Mouse (Mus musculus) kidney, adult 11 months (tissue): ENCODE measurements around the gene Kifap3.
"Not testable (repeated sequence)": the region's sequence is repeated elsewhere in the genome, so short reads cannot be mapped to it uniquely, and the experiment has no call there.

Experiments used
- DNase-seq: peaks from one replicate; pipeline ENCODE4 v3.0.0; 2022

Gene Kifap3

DNA sequence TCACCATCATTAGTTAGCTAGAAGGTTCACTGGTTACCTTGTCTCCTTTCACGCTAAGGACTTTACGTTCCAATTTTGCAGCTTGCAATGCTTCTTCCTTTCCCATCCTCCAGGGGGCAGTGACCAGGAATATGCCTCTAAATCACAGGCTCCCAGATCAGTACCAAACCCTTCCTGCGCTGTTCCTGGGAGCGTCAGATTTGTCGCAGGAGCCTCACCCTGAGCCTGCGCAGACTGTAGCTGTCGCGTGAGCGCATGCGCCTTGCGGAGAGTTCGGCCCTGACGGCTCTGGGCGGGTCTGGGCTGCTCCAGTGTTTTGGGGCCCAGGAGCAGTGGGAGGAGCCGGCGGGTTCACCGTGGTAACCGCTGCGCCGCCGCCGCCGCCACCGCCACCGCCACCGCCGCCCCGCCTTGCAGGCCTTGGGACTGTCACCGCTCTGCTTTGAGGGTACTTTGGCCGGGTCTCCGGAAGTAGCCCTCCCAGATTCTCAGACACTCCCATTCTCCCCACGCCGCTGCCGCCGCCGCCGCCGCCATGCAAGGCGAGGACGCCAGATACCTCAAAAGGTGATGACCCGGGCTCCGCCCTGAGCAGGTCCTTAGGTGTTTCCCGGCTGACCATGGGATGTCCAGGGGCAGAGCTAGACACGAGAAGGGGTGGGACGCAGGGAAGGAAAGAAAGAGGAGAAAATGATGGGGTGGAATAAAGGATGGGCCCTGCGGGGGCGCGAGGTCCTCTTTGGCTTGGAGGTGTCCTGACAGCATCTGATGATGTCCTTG lies at the start of gene Kifap3:
Gene Kifap3, plus strand, starts transcription at position 248 of the 780 bp plus-strand sequence.
- DNase-seq = peak; percentile 99

GRCm38 (mm10) chr1:163731166-163731565 lies 48.2 kb upstream of the Kifap3 start:
- not testable (repeated sequence) for DNase-seq

GRCm38 (mm10) chr1:163736441-163737238 lies 42.7 kb upstream of the Kifap3 start:
- no peak for DNase-seq

DNA sequence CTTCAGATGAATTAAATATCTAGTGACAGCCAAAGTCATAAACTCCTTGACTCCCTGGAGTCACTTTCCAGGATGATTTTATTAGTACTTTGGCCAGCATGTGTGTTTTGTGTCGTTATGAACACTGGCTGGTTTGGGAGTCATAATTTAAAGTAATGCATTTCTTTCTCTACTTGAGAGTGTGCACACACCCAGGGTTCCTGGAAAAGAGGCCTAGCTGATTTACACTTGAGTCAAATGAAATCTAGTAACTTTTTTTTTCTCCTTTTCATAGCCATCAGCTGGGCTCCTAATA lies 42.2 kb upstream of the Kifap3 start:
- DNase-seq = no peak

- DNase-seq = no peak
Measured at GRCm38 (mm10) chr1:163751360-163751992, 27.9 kb upstream of the Kifap3 start.

GRCm38 (mm10) chr1:163757462-163758207 lies 21.7 kb upstream of the Kifap3 start:
- no peak for DNase-seq

- DNase-seq = not testable (repeated sequence)
Measured at GRCm38 (mm10) chr1:163783577-163783976, 4.2 kb downstream of the Kifap3 start.

GRCm38 (mm10) chr1:163821365-163821764 lies 42.0 kb downstream of the Kifap3 start:
- no peak for DNase-seq

DNA sequence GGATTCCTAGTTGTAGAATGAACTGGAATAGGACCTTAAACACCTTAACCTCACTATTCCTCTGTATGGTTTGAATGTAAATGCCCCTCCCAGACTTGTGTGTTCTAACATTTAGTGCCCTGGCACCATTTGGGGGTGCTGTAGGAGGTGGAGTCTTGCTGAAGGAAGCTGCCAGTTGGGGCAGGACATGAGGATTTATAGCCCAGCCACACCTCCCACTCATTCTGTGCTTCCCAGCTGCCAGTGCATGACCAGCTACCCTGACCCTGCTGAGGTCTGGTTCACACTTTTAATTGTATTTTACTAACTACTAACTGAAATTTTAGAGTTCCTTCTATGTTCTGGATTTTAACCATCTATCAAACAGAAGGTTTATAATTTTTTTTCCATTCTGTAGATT lies 50.1 kb downstream of the Kifap3 start:
- DNase-seq = no peak

- DNase-seq = no peak
Measured at GRCm38 (mm10) chr1:163834066-163834465, 54.7 kb downstream of the Kifap3 start.

- no peak for DNase-seq
Measured at GRCm38 (mm10) chr1:163835062-163835461, 55.7 kb downstream of the Kifap3 start.

DNA sequence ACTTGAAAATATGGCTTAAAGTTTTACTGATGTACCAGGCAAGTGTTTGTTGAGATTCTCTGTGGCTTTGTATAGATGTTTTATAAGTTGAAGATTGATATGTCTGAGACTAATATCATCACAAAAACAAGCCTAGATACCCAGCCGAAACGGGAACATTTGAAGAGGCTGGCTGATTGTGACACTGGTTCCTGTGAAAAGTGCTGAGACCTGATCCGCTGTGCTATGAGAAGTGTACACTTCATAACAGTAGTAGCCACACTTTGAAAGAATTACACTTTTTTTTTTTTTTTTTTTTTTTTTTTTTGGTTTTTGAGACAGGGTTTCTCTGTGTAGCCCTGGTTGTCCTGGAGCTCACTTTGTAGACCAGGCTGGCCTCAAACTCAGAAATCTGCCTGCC lies 59.1 kb downstream of the Kifap3 start:
- DNase-seq = not testable (repeated sequence)

DNA sequence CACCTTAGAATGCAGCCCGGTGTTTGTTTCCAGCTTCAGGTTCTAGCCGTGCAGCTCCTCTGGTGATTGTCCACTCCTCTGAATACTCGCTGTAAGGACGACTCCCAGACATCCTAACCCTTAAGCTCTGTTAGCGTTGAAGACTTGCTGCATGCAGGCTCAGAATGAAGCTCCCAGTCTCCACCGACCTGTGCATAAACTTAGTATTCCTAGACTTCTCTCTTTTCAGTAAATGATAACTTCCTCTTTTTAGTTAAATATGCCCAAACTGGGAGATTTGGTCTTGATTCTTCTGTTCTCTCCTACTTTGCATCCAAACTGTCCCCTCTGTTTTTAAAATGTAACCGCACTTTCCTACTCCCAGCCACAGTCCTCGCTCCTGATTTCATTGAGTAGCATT lies 61.2 kb downstream of the Kifap3 start:
- no peak for DNase-seq

GRCm38 (mm10) chr1:163842238-163842637 lies 62.9 kb downstream of the Kifap3 start:
- no peak for DNase-seq

DNA sequence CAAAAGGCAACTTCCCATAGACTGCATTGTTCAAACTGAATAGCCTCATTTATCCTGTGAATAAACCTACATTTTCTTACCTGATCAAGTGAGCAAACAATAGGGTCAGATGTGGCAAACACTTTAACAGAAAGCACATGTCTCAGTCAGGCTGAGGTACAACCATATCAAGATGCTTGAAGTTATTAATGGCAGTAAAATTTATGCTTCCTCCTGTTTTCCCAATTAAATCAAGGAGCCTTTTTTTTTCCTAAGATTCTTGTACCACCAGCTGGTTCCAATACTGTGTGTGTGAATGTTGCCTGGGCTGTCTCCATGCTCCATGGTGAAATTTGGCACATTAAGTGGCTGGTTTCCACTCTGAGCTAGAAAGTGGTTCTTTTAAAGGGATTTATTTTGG lies 64.5 kb downstream of the Kifap3 start:
- DNase-seq = no peak

DNA sequence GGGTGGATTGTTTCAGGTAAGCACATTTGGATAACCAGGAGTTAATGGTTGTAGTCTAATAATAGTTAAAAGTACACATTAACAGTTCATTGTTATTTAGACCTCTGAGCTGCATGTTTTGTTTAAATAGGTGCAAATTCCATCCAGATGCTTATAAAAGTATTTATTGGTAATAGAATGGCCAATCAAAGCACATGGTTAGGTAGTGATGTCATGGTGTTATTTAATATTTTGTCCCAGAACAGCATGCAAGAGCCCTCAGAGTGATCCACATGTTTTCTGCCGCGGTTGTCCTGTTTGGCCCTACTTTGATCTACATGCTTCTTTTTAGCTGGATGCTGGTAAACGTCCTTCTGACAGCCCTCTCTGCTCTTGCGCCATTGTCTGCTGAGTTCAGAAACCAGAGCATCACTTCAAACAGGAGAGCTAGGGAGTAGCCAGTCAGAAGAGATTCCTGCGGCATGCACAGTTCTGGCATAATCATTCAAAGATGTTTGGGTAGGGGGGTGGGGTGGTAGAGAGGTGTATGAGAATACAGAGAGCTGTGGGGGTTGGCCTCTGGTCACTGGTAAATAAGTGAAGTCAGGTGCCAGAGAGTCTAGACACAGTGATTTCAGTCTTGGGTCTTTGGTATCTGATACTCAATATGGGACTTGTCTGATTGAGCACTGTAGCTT lies 73.6 kb downstream of the Kifap3 start:
- DNase-seq = no peak

DNA sequence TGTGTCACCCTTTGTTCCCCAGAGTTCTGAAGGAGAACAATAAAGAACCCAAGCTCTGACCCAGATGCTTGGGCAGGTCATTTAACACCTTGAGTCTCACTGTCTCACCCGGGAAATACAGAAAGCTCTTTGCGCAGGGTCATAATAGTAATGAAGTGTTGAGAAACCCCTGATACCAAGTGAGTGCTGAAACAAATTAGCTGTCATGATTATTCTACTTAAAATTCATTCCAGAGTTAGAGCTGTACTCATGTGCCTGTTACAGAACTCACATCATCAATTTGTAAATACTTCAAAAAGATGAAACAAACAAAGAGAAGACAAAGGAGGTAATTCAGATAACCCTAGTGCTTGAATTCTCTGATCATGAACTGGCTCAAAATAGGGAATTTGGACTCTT lies 79.0 kb downstream of the Kifap3 start:
- no peak for DNase-seq

DNA sequence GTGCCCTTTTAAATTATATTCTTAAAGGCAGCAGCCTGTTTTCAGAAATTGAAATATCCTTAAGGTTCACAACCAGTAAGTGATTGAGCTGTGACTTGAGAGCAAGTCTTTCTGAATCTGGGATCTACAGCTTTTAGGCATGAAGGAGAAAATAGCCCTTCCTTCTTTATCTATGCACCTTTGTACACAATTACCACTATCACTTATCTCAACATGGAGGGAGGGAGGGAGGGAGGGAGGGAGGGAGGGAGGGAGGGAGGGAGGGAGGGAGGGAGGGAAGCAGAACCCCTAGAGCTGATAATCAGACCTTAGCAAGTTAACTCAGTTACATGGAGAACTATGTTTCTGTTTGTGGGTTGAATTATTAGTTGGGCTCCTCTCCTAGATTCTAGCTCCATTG lies 82.2 kb downstream of the Kifap3 start:
- DNase-seq = no peak

- DNase-seq = no peak
Measured at GRCm38 (mm10) chr1:163873158-163873557, 93.8 kb downstream of the Kifap3 start.

GRCm38 (mm10) chr1:163889629-163890028 lies 110.2 kb downstream of the Kifap3 start:
- DNase-seq = no peak

- no peak for DNase-seq
Measured at GRCm38 (mm10) chr1:163893294-163893693, 113.9 kb downstream of the Kifap3 start.

DNA sequence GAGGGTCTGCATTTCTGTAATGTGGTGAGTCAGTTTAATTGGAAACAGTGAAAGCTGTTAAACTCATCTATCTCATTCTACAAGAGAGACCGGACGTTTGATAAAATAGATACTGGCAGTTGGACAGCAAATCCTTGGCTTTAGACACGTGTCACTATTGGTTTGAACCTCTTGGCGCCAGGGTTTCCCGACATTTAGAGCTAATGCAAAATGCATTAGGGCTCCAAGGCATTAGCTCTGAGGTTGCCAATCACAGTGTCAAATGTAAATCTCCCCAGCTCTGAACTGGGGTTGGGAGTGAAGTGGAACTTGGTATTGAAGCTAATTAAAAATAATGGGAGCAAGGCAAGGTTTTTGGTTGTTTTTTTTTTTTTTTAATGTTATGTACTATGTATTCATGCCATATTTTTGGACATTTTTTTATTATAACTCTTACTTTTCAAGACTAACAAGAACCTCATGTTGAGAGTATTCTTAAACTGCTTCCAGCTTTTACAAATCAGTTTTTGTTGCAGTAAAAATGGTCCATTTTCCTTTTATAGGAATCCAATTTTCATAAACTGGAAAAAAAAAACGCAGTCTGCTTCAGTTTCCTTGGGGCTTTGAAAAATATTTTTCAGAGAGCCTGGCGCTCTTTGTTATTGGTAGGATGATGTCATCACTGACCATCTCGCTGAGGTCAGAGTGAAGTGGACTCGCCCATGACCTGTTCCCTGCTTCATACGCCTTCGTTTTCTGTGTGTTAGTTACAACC lies 114.6 kb downstream of the Kifap3 start:
- DNase-seq = no peak
